Mouse (Mus musculus) kidney, embryonic 16.5 days (tissue): ENCODE results near the gene Fis1. TPM values are rescaled to one million over a fixed set of nuclear protein-coding genes. Genes with fewer than 3 reads are reported as not detected.

ENCODE experiments used
- ATAC-seq: fragments of 200-750 bp; cut with Nextera tagmentation; 2 replicates; pipeline ENCODE4 v1.8.0; 2017; ENCODE audit warnings: moderate TSS enrichment; ENCODE audit not compliant: low FRiP score, low TSS enrichment
- H3K27ac ChIP-seq: fragments of 300-500 bp; sonication (generic); 2 replicates; pipeline ENCODE4 v1.5.1; 2014; ENCODE audit warnings: low read length
- H3K27me3 ChIP-seq: fragments of 300-500 bp; sonication (generic); 2 replicates; pipeline ENCODE4 v1.6.1; 2014; ENCODE audit warnings: low read length, control low read depth, mixed read lengths; ENCODE audit not compliant: insufficient read depth
- H3K36me3 ChIP-seq: fragments of 300-500 bp; sonication (generic); 2 replicates; pipeline ENCODE4 v1.6.1; 2014; ENCODE audit warnings: low read length, control low read depth, mixed read lengths; ENCODE audit not compliant: insufficient read depth
- H3K4me1 ChIP-seq: fragments of 300-500 bp; sonication (generic); 2 replicates; pipeline ENCODE4 v1.6.1; 2014; ENCODE audit warnings: low read length, control low read depth, mixed read lengths; ENCODE audit not compliant: insufficient read depth
- H3K4me2 ChIP-seq: fragments of 300-500 bp; sonication (generic); replicated peaks from 2 replicates; pipeline ENCODE4 v1.6.1; 2014; ENCODE audit warnings: low read depth, low read length
- H3K4me3 ChIP-seq: fragments of 300-500 bp; sonication (generic); 2 replicates; pipeline ENCODE4 v1.5.1; 2014; ENCODE audit warnings: mild to moderate bottlenecking, low read length
- H3K9ac ChIP-seq: fragments of 300-500 bp; sonication (generic); replicated peaks from 2 replicates; pipeline ENCODE4 v1.6.1; 2014; ENCODE audit warnings: low read length
- H3K9me3 ChIP-seq: fragments of 300-500 bp; sonication (generic); 2 replicates; pipeline ENCODE4 v1.6.1; 2016; ENCODE audit warnings: low read length, control low read depth
- WGBS: fragments of 180-500 bp; shearing (Covaris S2); extraction: QIAGEN DNeasy Blood & Tissue Kit; methylation state at CpG from one replicate; pipeline ENCODE4 v1.1.7; 2014; 5-methylcytosine and 5-hydroxymethylcytosine counted together
- polyA plus RNA-seq: library from polyadenylated mRNA; unstranded; fragments of >200 nt; fragmentation: Nextera tagmentation; extraction: Ambion mirVana; gene quantifications from 2 replicates; pipeline ENCODE4 v1.2.1, GENCODE M21; 2015

Fis1 gene
- polyA plus RNA-seq, 1 experiment from 2014 or later: 296 TPM

GRCm38 (mm10) chr5:136980974-136981373 lies 27.9 kb downstream of the Fis1 start:
- H3K9ac ChIP-seq: no peak overlapping the region
- no peak overlapping the region for H3K4me2 ChIP-seq
- 93% methylated on average over 8 of the region's 8 CpGs for WGBS
- no peak overlapping the region for H3K27ac ChIP-seq
- no peaks in the 10 kb centered on the region for H3K9me3 ChIP-seq
- H3K27me3 ChIP-seq: no peaks in the 10 kb centered on the region
- H3K4me1 ChIP-seq: peaks cover 2% of the 10 kb centered on the region; the same call in 1 of the 2 replicates
- H3K4me3 ChIP-seq: no peak overlapping the region
- ATAC-seq: no peak
- peaks cover 14% of the 10 kb centered on the region for H3K36me3 ChIP-seq

GRCm38 (mm10) chr5:136982338-136982930 lies 29.4 kb downstream of the Fis1 start:
- H3K4me1 ChIP-seq: peaks cover 7% of the 10 kb centered on the region; the same call in 1 of the 2 replicates
- H3K27ac ChIP-seq: no peak overlapping the region
- H3K9ac ChIP-seq: no peak overlapping the region
- peaks cover 14% of the 10 kb centered on the region for H3K36me3 ChIP-seq
- H3K27me3 ChIP-seq: no peaks in the 10 kb centered on the region
- no peak overlapping the region for H3K4me3 ChIP-seq
- no peak; the same call in 1 of the 2 replicates for ATAC-seq
- WGBS: 53% methylated on average over 14 of the region's 16 CpGs
- H3K4me2 ChIP-seq: no peak overlapping the region
- H3K9me3 ChIP-seq: no peaks in the 10 kb centered on the region

GRCm38 (mm10) chr5:136984828-136985227 lies 31.8 kb downstream of the Fis1 start:
- no peak overlapping the region for H3K4me3 ChIP-seq
- peaks cover 16% of the 10 kb centered on the region for H3K4me1 ChIP-seq
- peaks cover 18% of the 10 kb centered on the region for H3K36me3 ChIP-seq
- no peaks in the 10 kb centered on the region for H3K9me3 ChIP-seq
- no peak overlapping the region for H3K9ac ChIP-seq
- no peak for ATAC-seq
- H3K27me3 ChIP-seq: no peaks in the 10 kb centered on the region
- H3K4me2 ChIP-seq: no peak overlapping the region
- WGBS: 48% methylated on average over 14 of the region's 14 CpGs
- no peak overlapping the region for H3K27ac ChIP-seq

- peaks cover 27% of the 10 kb centered on the region for H3K36me3 ChIP-seq
- peaks cover 16% of the 10 kb centered on the region for H3K4me1 ChIP-seq
- peak within 1 kb of the TSS; percentile 96 for H3K9ac ChIP-seq
- H3K9me3 ChIP-seq: no peaks in the 10 kb centered on the region
- no peaks in the 10 kb centered on the region for H3K27me3 ChIP-seq
- peak within 1 kb of the TSS; percentile 92 for H3K4me2 ChIP-seq
- H3K27ac ChIP-seq: peak within 1 kb of the TSS; percentile 97
- H3K4me3 ChIP-seq: peak within 1 kb of the TSS; percentile 93
- WGBS: 0% methylated on average over 26 of the region's 26 CpGs
- peak; percentile 91 for ATAC-seq
Measured at GRCm38 (mm10) chr5:136986695-136987137, 33.6 kb downstream of the Fis1 start, which contains the start of gene Plod3. TSS of gene Plod3 (plus strand) at chr5:136987019.

GRCm38 (mm10) chr5:136987138-136987933 lies 34.3 kb downstream of the Fis1 start:
- ATAC-seq: peak; percentile 58
- peaks cover 29% of the 10 kb centered on the region for H3K36me3 ChIP-seq
- WGBS: under 1% methylated on average over 65 of the region's 67 CpGs
- H3K27ac ChIP-seq: peak overlapping the region; percentile 97
- H3K27me3 ChIP-seq: no peaks in the 10 kb centered on the region
- H3K9ac ChIP-seq: peak overlapping the region; percentile 96
- H3K4me1 ChIP-seq: peaks cover 16% of the 10 kb centered on the region
- H3K9me3 ChIP-seq: no peaks in the 10 kb centered on the region
- H3K4me3 ChIP-seq: peak overlapping the region; percentile 93
- H3K4me2 ChIP-seq: peak overlapping the region; percentile 92

GRCm38 (mm10) chr5:136987934-136988271 lies 34.8 kb downstream of the Fis1 start, which contains the start of gene Znhit1:
TSS of gene Znhit1 (minus strand) at chr5:136988021.
- Histone ChIP-seq H3K9ac (peak within 1 kb of the TSS; percentile 96), H3K4me2 (peak within 1 kb of the TSS; percentile 92), H3K4me1 (peaks cover 16% of the 10 kb centered on the region), H3K36me3 (peaks cover 34% of the 10 kb centered on the region), H3K9me3 (no peaks in the 10 kb centered on the region), H3K27ac (peak within 1 kb of the TSS; percentile 97), H3K27me3 (no peaks in the 10 kb centered on the region), H3K4me3 (peak within 1 kb of the TSS; percentile 93)
- 2% methylated on average over 12 of the region's 12 CpGs for WGBS
- no peak for ATAC-seq

GRCm38 (mm10) chr5:136988420-136988819 lies 35.3 kb downstream of the Fis1 start:
- peak overlapping the region; percentile 96 for H3K9ac ChIP-seq
- no peaks in the 10 kb centered on the region for H3K27me3 ChIP-seq
- H3K4me3 ChIP-seq: peak overlapping the region; percentile 93
- WGBS: 54% methylated on average over 7 of the region's 7 CpGs
- no peaks in the 10 kb centered on the region for H3K9me3 ChIP-seq
- H3K4me2 ChIP-seq: peak overlapping the region; percentile 92
- peak overlapping the region; percentile 24; the same call in 1 of the 2 replicates for H3K27ac ChIP-seq
- H3K36me3 ChIP-seq: peaks cover 38% of the 10 kb centered on the region
- H3K4me1 ChIP-seq: peaks cover 16% of the 10 kb centered on the region
- ATAC-seq: no peak

GRCm38 (mm10) chr5:136989801-136990200 lies 36.7 kb downstream of the Fis1 start:
- Histone ChIP-seq H3K9ac (no peak overlapping the region), H3K4me3 (no peak overlapping the region), H3K36me3 (peaks cover 52% of the 10 kb centered on the region), H3K4me2 (no peak overlapping the region), H3K4me1 (peaks cover 16% of the 10 kb centered on the region), H3K9me3 (no peaks in the 10 kb centered on the region), H3K27me3 (no peaks in the 10 kb centered on the region), H3K27ac (no peak overlapping the region)
- no peak for ATAC-seq
- 95% methylated on average over 6 of the region's 6 CpGs for WGBS

GRCm38 (mm10) chr5:136999449-136999848 lies 46.4 kb downstream of the Fis1 start:
- Histone ChIP-seq H3K4me1 (no peaks in the 10 kb centered on the region), H3K4me3 (no peak overlapping the region), H3K27me3 (no peaks in the 10 kb centered on the region), H3K9ac (no peak overlapping the region), H3K27ac (no peak overlapping the region), H3K4me2 (no peak overlapping the region), H3K9me3 (no peaks in the 10 kb centered on the region), H3K36me3 (peaks cover 13% of the 10 kb centered on the region)
- WGBS: 84% methylated on average over 4 of the region's 5 CpGs
- no peak for ATAC-seq

- Histone ChIP-seq H3K4me3 (no peak overlapping the region), H3K27me3 (no peaks in the 10 kb centered on the region), H3K9me3 (no peaks in the 10 kb centered on the region), H3K9ac (no peak overlapping the region), H3K4me2 (no peak overlapping the region), H3K36me3 (peaks cover under 1% of the 10 kb centered on the region; the same call in 1 of the 2 replicates), H3K27ac (no peak overlapping the region), H3K4me1 (no peaks in the 10 kb centered on the region)
- ATAC-seq: no peak
- 70% methylated on average over 2 of the region's 2 CpGs for WGBS
Measured at GRCm38 (mm10) chr5:137000612-137001011, 47.5 kb downstream of the Fis1 start.
